Mouse (Mus musculus) neural tube, embryonic 11.5 days (tissue): ENCODE results near the gene Ccdc70. TPM values are rescaled to one million over a fixed set of nuclear protein-coding genes. Genes with fewer than 3 reads are reported as not detected.

Experiments
- ATAC-seq: fragments of 200-750 bp; cut with Nextera tagmentation; 2 replicates; pipeline ENCODE4 v1.8.0; 2017; ENCODE audit warnings: moderate number of reproducible peaks, mild to moderate bottlenecking, moderate TSS enrichment, moderate library complexity; ENCODE audit not compliant: insufficient read depth, low FRiP score, low TSS enrichment
- DNase-seq: peaks from one replicate; pipeline ENCODE4 v3.0.0-alpha.2; 2015; ENCODE audit warnings: low spot score
- H3K27ac ChIP-seq: fragments of 300-500 bp; sonication (generic); 2 replicates; pipeline ENCODE4 v1.5.1; 2014; ENCODE audit warnings: low read depth, mild to moderate bottlenecking, low read length
- H3K27me3 ChIP-seq: fragments of 300-500 bp; sonication (generic); 2 replicates; pipeline ENCODE4 v1.6.1; 2014; ENCODE audit warnings: mild to moderate bottlenecking, low read length, mixed read lengths; ENCODE audit not compliant: control insufficient read depth, insufficient read depth
- H3K36me3 ChIP-seq: fragments of 300-500 bp; sonication (generic); 2 replicates; pipeline ENCODE4 v1.6.1; 2014; ENCODE audit warnings: mild to moderate bottlenecking, low read length, moderate library complexity, mixed read lengths; ENCODE audit not compliant: control insufficient read depth, insufficient read depth
- H3K4me1 ChIP-seq: fragments of 300-500 bp; sonication (generic); 2 replicates; pipeline ENCODE4 v1.6.1; 2014; ENCODE audit warnings: low read length, mixed read lengths; ENCODE audit not compliant: control insufficient read depth, insufficient read depth
- H3K4me2 ChIP-seq: fragments of 300-500 bp; sonication (generic); 2 replicates; pipeline ENCODE4 v1.6.1; 2014; ENCODE audit warnings: low read depth, mild to moderate bottlenecking, moderate library complexity
- H3K4me3 ChIP-seq: fragments of 300-500 bp; sonication (generic); 2 replicates; pipeline ENCODE4 v1.5.1; 2014; ENCODE audit warnings: low read depth, low read length
- H3K9ac ChIP-seq: fragments of 300-500 bp; sonication (generic); 2 replicates; pipeline ENCODE4 v1.6.1; 2014; ENCODE audit warnings: mild to moderate bottlenecking, low read length
- H3K9me3 ChIP-seq: fragments of 300-500 bp; sonication (generic); 2 replicates; pipeline ENCODE4 v1.6.1; 2016; ENCODE audit warnings: low read length; ENCODE audit not compliant: control insufficient read depth
- WGBS: fragments of 180-500 bp; shearing (Covaris S2); extraction: QIAGEN DNeasy Blood & Tissue Kit; methylation state at CpG from one replicate; pipeline ENCODE4 v1.1.7; 2014; 5-methylcytosine and 5-hydroxymethylcytosine counted together
- polyA plus RNA-seq: library from polyadenylated mRNA; unstranded; fragments of >200 nt; fragmentation: Nextera tagmentation; extraction: Ambion mirVana; gene quantifications from 2 replicates; pipeline ENCODE4 v1.2.1, GENCODE M21; 2014

Ccdc70 gene
- polyA plus RNA-seq, 1 experiment from 2014 or later = not detected

- 74% methylated on average over 24 of the region's 24 CpGs for WGBS
- Histone ChIP-seq H3K9ac (no peak overlapping the region), H3K27ac (no peak overlapping the region), H3K9me3 (no peaks in the 10 kb centered on the region), H3K4me3 (no peak overlapping the region), H3K4me2 (no peak overlapping the region), H3K36me3 (no peaks in the 10 kb centered on the region), H3K27me3 (no peaks in the 10 kb centered on the region), H3K4me1 (no peaks in the 10 kb centered on the region)
- DNase-seq = no peak
- no peak for ATAC-seq
These were observed 43.6 kb downstream of the Ccdc70 start for GRCm38 (mm10) chr8:22013034-22013707.

GRCm38 (mm10) chr8:22017731-22018130 lies 48.2 kb downstream of the Ccdc70 start:
- no peaks in the 10 kb centered on the region for H3K9me3 ChIP-seq
- ATAC-seq (no peak), DNase-seq (no peak)
- no peaks in the 10 kb centered on the region for H3K36me3 ChIP-seq
- 69% methylated on average over 7 of the region's 7 CpGs for WGBS
- H3K27ac ChIP-seq = no peak overlapping the region
- H3K9ac ChIP-seq = no peak overlapping the region
- H3K4me3 ChIP-seq = no peak overlapping the region
- H3K4me2 ChIP-seq = no peak overlapping the region
- H3K4me1 ChIP-seq = no peaks in the 10 kb centered on the region
- no peaks in the 10 kb centered on the region for H3K27me3 ChIP-seq

GRCm38 (mm10) chr8:22019498-22019897 lies 49.9 kb downstream of the Ccdc70 start:
- Histone ChIP-seq H3K4me1 (no peaks in the 10 kb centered on the region), H3K4me3 (no peak overlapping the region), H3K9ac (no peak overlapping the region), H3K36me3 (no peaks in the 10 kb centered on the region), H3K27me3 (no peaks in the 10 kb centered on the region), H3K27ac (no peak overlapping the region), H3K4me2 (no peak overlapping the region), H3K9me3 (no peaks in the 10 kb centered on the region)
- DNase-seq = no peak
- WGBS = 94% methylated on average over 5 of the region's 5 CpGs
- no peak for ATAC-seq

GRCm38 (mm10) chr8:22022244-22022643 lies 52.7 kb downstream of the Ccdc70 start:
- 59% methylated on average over 7 of the region's 7 CpGs for WGBS
- Histone ChIP-seq H3K4me3 (no peak overlapping the region), H3K9me3 (no peaks in the 10 kb centered on the region), H3K27ac (no peak overlapping the region), H3K4me2 (no peak overlapping the region), H3K27me3 (no peaks in the 10 kb centered on the region), H3K9ac (no peak overlapping the region), H3K4me1 (no peaks in the 10 kb centered on the region), H3K36me3 (no peaks in the 10 kb centered on the region)
- DNase-seq (peak; percentile 15), ATAC-seq (no peak)

Other genes starting within 250 kb of the Ccdc70 start
- gene Defa24, start 235.3 kb upstream of the Ccdc70 start, polyA plus RNA-seq = not detected in 2 replicates
- not detected in 2 replicates for gene Defb50, start 146.2 kb upstream of the Ccdc70 start, polyA plus RNA-seq
- not detected in 2 replicates for gene Defb2, start 129.8 kb upstream of the Ccdc70 start, polyA plus RNA-seq
- gene Defb10, start 110.9 kb upstream of the Ccdc70 start, polyA plus RNA-seq = not detected in 2 replicates
- not detected in 2 replicates for gene Defb9, start 84.4 kb upstream of the Ccdc70 start, polyA plus RNA-seq
- not detected in 2 replicates for gene Defb11, start 63.4 kb upstream of the Ccdc70 start, polyA plus RNA-seq
- not detected in 2 replicates for gene Defb15, start 37.1 kb upstream of the Ccdc70 start, polyA plus RNA-seq
- not detected in 2 replicates for gene Defb35, start 31.4 kb upstream of the Ccdc70 start, polyA plus RNA-seq
- not detected in 2 replicates for gene Defb13, start 23.0 kb upstream of the Ccdc70 start, polyA plus RNA-seq
- gene Fam90a1a, start 11.1 kb upstream of the Ccdc70 start, polyA plus RNA-seq = not detected in 2 replicates
- gene Atp7b, start 90.5 kb downstream of the Ccdc70 start, polyA plus RNA-seq = 1.5 and 1.6 TPM in 2 replicates
- gene Alg11, start 90.9 kb downstream of the Ccdc70 start, polyA plus RNA-seq = 34.2 and 35.3 TPM in 2 replicates
- gene Nek5, start 155.3 kb downstream of the Ccdc70 start, polyA plus RNA-seq = 0.15 TPM in 1 of 2 replicates, not detected in the other
- gene Nek3, start 196.7 kb downstream of the Ccdc70 start, polyA plus RNA-seq = 7.4 and 7.7 TPM in 2 replicates
- gene Ckap2, start 216.0 kb downstream of the Ccdc70 start, polyA plus RNA-seq = 55.0 and 60.6 TPM in 2 replicates
- 42.6 and 43.4 TPM in 2 replicates for gene Vps36, start 223.0 kb downstream of the Ccdc70 start, polyA plus RNA-seq